Mouse (Mus musculus) hindbrain, embryonic 11.5 days (tissue): ENCODE data around the gene Hnrnpll. TPM values are rescaled to one million over a fixed set of nuclear protein-coding genes. Genes with fewer than 3 reads are reported as not detected.

ENCODE experiments used
- ATAC-seq: fragments of 200-750 bp; cut with Nextera tagmentation; 2 replicates; pipeline ENCODE4 v1.8.0; 2017; ENCODE audit warnings: mild to moderate bottlenecking, moderate TSS enrichment, moderate library complexity; ENCODE audit not compliant: low FRiP score
- DNase-seq: peaks from one replicate; pipeline ENCODE4 v3.0.0-alpha.2; 2015; ENCODE audit warnings: low spot score
- H3K27ac ChIP-seq: fragments of 300-500 bp; sonication (generic); 2 replicates; pipeline ENCODE4 v1.5.1; 2014; ENCODE audit warnings: mild to moderate bottlenecking, low read depth, low read length
- H3K27me3 ChIP-seq: fragments of 300-500 bp; sonication (generic); 2 replicates; pipeline ENCODE4 v1.6.1; 2014; ENCODE audit warnings: mild to moderate bottlenecking, low read length, moderate library complexity, mixed read lengths; ENCODE audit not compliant: control insufficient read depth, insufficient read depth
- H3K36me3 ChIP-seq: fragments of 300-500 bp; sonication (generic); 2 replicates; pipeline ENCODE4 v1.6.1; 2014; ENCODE audit warnings: mild to moderate bottlenecking, low read length, moderate library complexity, mixed read lengths; ENCODE audit not compliant: control insufficient read depth, insufficient read depth
- H3K4me1 ChIP-seq: fragments of 300-500 bp; sonication (generic); replicated peaks from 2 replicates; pipeline ENCODE4 v1.6.1; 2014; ENCODE audit warnings: low read length, mixed read lengths; ENCODE audit not compliant: control insufficient read depth, insufficient read depth
- H3K4me2 ChIP-seq: fragments of 300-500 bp; sonication (generic); replicated peaks from 2 replicates; pipeline ENCODE4 v1.6.1; 2014; ENCODE audit warnings: mild to moderate bottlenecking, low read depth, low read length
- H3K4me3 ChIP-seq: fragments of 300-500 bp; sonication (generic); 2 replicates; pipeline ENCODE4 v1.5.1; 2014; ENCODE audit warnings: low read depth, low read length
- H3K9ac ChIP-seq: fragments of 300-500 bp; sonication (generic); 2 replicates; pipeline ENCODE4 v1.6.1; 2014; ENCODE audit warnings: low read depth, low read length
- H3K9me3 ChIP-seq: fragments of 300-500 bp; sonication (generic); 2 replicates; pipeline ENCODE4 v1.6.1; 2016; ENCODE audit warnings: low read length; ENCODE audit not compliant: control insufficient read depth
- WGBS: fragments of 180-500 bp; shearing (Covaris S2); extraction: QIAGEN DNeasy Blood & Tissue Kit; methylation state at CpG from one replicate; pipeline ENCODE4 v1.1.7; 2014; 5-methylcytosine and 5-hydroxymethylcytosine counted together
- polyA plus RNA-seq: library from polyadenylated mRNA; unstranded; fragments of >200 nt; fragmentation: Nextera tagmentation; extraction: Ambion mirVana; gene quantifications from 2 replicates; pipeline ENCODE4 v1.2.1, GENCODE M21; 2014

Gene Hnrnpll
- polyA plus RNA-seq, 1 experiment from 2014 or later, result 123 TPM

GRCm38 (mm10) chr17:80090551-80090950 is 28.4 kb upstream of the Hnrnpll start:
- no peak overlapping the region for H3K4me2 ChIP-seq
- no peak for DNase-seq
- H3K27ac ChIP-seq, result no peak overlapping the region
- H3K4me3 ChIP-seq, result no peak overlapping the region
- H3K27me3 ChIP-seq, result no peaks in the 10 kb centered on the region
- ATAC-seq, result no peak
- H3K9ac ChIP-seq, result no peak overlapping the region
- no peaks in the 10 kb centered on the region for H3K36me3 ChIP-seq
- 79% methylated on average over 4 of the region's 4 CpGs for WGBS
- no peaks in the 10 kb centered on the region for H3K4me1 ChIP-seq
- H3K9me3 ChIP-seq, result no peaks in the 10 kb centered on the region

GRCm38 (mm10) chr17:80088168-80088567 is 26.0 kb upstream of the Hnrnpll start:
- H3K27ac ChIP-seq, result no peak overlapping the region
- H3K36me3 ChIP-seq, result no peaks in the 10 kb centered on the region
- no peaks in the 10 kb centered on the region for H3K27me3 ChIP-seq
- no peak for DNase-seq
- no peak for ATAC-seq
- H3K9ac ChIP-seq, result no peak overlapping the region
- H3K4me3 ChIP-seq, result no peak overlapping the region
- no peaks in the 10 kb centered on the region for H3K4me1 ChIP-seq
- 90% methylated on average over 3 of the region's 3 CpGs for WGBS
- H3K4me2 ChIP-seq, result no peak overlapping the region
- no peaks in the 10 kb centered on the region for H3K9me3 ChIP-seq

- H3K4me2 ChIP-seq, result no peak overlapping the region
- DNase-seq (no peak), ATAC-seq (no peak)
Measured at GRCm38 (mm10) chr17:80086591-80086990, 24.5 kb upstream of the Hnrnpll start.

GRCm38 (mm10) chr17:80084424-80084823 is 22.3 kb upstream of the Hnrnpll start:
- no peak for ATAC-seq
- no peaks in the 10 kb centered on the region for H3K4me1 ChIP-seq
- DNase-seq, result no peak
- no peak overlapping the region for H3K27ac ChIP-seq
- no peak overlapping the region for H3K9ac ChIP-seq
- WGBS, result 86% methylated on average over 9 of the region's 9 CpGs
- no peak overlapping the region for H3K4me2 ChIP-seq
- H3K27me3 ChIP-seq, result no peaks in the 10 kb centered on the region
- no peaks in the 10 kb centered on the region for H3K9me3 ChIP-seq
- H3K36me3 ChIP-seq, result no peaks in the 10 kb centered on the region
- no peak overlapping the region for H3K4me3 ChIP-seq

More at GRCm38 (mm10) chr17:80086591-80086990, 24.5 kb upstream of the Hnrnpll start:
- Histone ChIP-seq H3K4me1 (no peaks in the 10 kb centered on the region), H3K4me3 (no peak overlapping the region), H3K27ac (no peak overlapping the region), H3K27me3 (no peaks in the 10 kb centered on the region), H3K36me3 (no peaks in the 10 kb centered on the region), H3K9me3 (no peaks in the 10 kb centered on the region), H3K9ac (no peak overlapping the region)
- WGBS, result 93% methylated on average over 11 of the region's 11 CpGs

- no peak overlapping the region for H3K4me3 ChIP-seq
- ATAC-seq, result no peak
- H3K9me3 ChIP-seq, result no peaks in the 10 kb centered on the region
- H3K36me3 ChIP-seq, result no peaks in the 10 kb centered on the region
- H3K4me1 ChIP-seq, result no peaks in the 10 kb centered on the region
- 83% methylated on average over 6 of the region's 6 CpGs for WGBS
- no peaks in the 10 kb centered on the region for H3K27me3 ChIP-seq
- H3K9ac ChIP-seq, result no peak overlapping the region
- H3K27ac ChIP-seq, result no peak overlapping the region
- H3K4me2 ChIP-seq, result no peak overlapping the region
- no peak for DNase-seq
Measured at GRCm38 (mm10) chr17:80083223-80083622, 21.1 kb upstream of the Hnrnpll start.

GRCm38 (mm10) chr17:80078726-80079125 is 16.6 kb upstream of the Hnrnpll start:
- no peak for ATAC-seq
- no peak for DNase-seq
- Histone ChIP-seq H3K27ac (no peak overlapping the region), H3K27me3 (no peaks in the 10 kb centered on the region), H3K4me1 (no peaks in the 10 kb centered on the region), H3K4me2 (no peak overlapping the region), H3K4me3 (no peak overlapping the region), H3K9ac (no peak overlapping the region), H3K36me3 (no peaks in the 10 kb centered on the region), H3K9me3 (no peaks in the 10 kb centered on the region)
- 87% methylated on average over 4 of the region's 4 CpGs for WGBS

GRCm38 (mm10) chr17:80067257-80067656 is 5.1 kb upstream of the Hnrnpll start:
- H3K9ac ChIP-seq, result no peak overlapping the region
- WGBS, result 91% methylated on average over 5 of the region's 6 CpGs
- H3K9me3 ChIP-seq, result no peaks in the 10 kb centered on the region
- no peak overlapping the region for H3K27ac ChIP-seq
- ATAC-seq (no peak), DNase-seq (no peak)
- H3K4me1 ChIP-seq, result no peaks in the 10 kb centered on the region
- no peak overlapping the region for H3K4me3 ChIP-seq
- no peaks in the 10 kb centered on the region for H3K36me3 ChIP-seq
- no peak overlapping the region for H3K4me2 ChIP-seq
- no peaks in the 10 kb centered on the region for H3K27me3 ChIP-seq

GRCm38 (mm10) chr17:80063840-80064495 is 1.8 kb upstream of the Hnrnpll start:
- H3K27ac ChIP-seq, result no peak overlapping the region
- H3K27me3 ChIP-seq, result no peaks in the 10 kb centered on the region
- no peaks in the 10 kb centered on the region for H3K36me3 ChIP-seq
- H3K4me2 ChIP-seq, result no peak overlapping the region
- no peaks in the 10 kb centered on the region for H3K4me1 ChIP-seq
- DNase-seq (peak; percentile 15), ATAC-seq (no peak)
- H3K4me3 ChIP-seq, result 0 out of 2 replicates have a peak overlapping the region, but pooled peaks have one; percentile 6
- WGBS, result 68% methylated on average over 8 of the region's 8 CpGs
- H3K9me3 ChIP-seq, result no peaks in the 10 kb centered on the region
- no peak overlapping the region for H3K9ac ChIP-seq

GRCm38 (mm10) chr17:80063386-80063785 is 1.3 kb upstream of the Hnrnpll start:
- Histone ChIP-seq H3K4me1 (no peaks in the 10 kb centered on the region), H3K9ac (no peak overlapping the region), H3K27ac (no peak overlapping the region), H3K27me3 (no peaks in the 10 kb centered on the region), H3K4me3 (0 out of 2 replicates have a peak overlapping the region, but pooled peaks have one; percentile 6), H3K4me2 (no peak overlapping the region), H3K36me3 (no peaks in the 10 kb centered on the region), H3K9me3 (no peaks in the 10 kb centered on the region)
- ATAC-seq (no peak), DNase-seq (no peak)
- WGBS, result 89% methylated on average over 10 of the region's 10 CpGs
